Mouse (Mus musculus): ENCODE results near the gene Mfsd4b4. TPM values are rescaled to one million over a fixed set of nuclear protein-coding genes. Genes with fewer than 3 reads are reported as not detected.
A peak's percentile ranks its signal among the peaks of the same experiment; 100 is the strongest.

Mfsd4b4 gene
- polyA plus RNA-seq, 1 experiment from 2014 or later: 1.1 TPM

DNA sequence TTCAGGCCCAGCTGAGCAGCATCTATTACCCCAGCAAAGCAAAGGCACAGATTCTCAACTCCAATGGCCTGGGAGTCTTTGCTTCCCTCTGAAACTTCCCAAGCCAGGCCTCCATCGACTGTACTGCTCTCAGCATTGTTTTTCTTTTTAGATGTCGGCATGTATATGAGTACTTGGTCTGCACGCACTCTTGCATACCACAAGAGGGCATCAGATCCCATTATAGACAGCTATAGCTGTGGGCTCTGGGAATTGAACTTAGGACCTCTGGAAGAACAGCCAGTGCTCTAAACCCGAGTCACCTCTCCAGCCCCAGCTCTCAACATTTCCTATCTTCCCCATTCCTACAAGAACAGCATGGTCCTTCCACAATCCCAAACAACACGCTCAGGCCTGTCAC, 2.5 kb downstream of the Mfsd4b4 start:
- Histone ChIP-seq H3K4me3 (ENCODE audit: low read depth, low read length) (no peak overlapping the region), H3K4me1 (ENCODE audit: control insufficient read depth, low read depth, low read length) (peaks cover 17% of the 10 kb centered on the region), H3K9ac (ENCODE audit: low read depth, low read length) (no peak overlapping the region), H3K4me2 (ENCODE audit: low read depth, low read length) (no peak overlapping the region), H3K27me3 (ENCODE audit: control insufficient read depth, insufficient read depth, low read depth, low read length) (no peaks in the 10 kb centered on the region), H3K27ac (ENCODE audit: low read length) (no peak overlapping the region), H3K9me3 (replicated peaks; ENCODE audit: control insufficient read depth, low read length) (no peaks in the 10 kb centered on the region), H3K36me3 (ENCODE audit: control insufficient read depth, insufficient read depth) (no peaks in the 10 kb centered on the region)
- WGBS (ENCODE audit: insufficient replicate concordance): 69% methylated on average over 5 of the region's 5 CpGs
- ATAC-seq (ENCODE audit: low read depth): no peak

DNA sequence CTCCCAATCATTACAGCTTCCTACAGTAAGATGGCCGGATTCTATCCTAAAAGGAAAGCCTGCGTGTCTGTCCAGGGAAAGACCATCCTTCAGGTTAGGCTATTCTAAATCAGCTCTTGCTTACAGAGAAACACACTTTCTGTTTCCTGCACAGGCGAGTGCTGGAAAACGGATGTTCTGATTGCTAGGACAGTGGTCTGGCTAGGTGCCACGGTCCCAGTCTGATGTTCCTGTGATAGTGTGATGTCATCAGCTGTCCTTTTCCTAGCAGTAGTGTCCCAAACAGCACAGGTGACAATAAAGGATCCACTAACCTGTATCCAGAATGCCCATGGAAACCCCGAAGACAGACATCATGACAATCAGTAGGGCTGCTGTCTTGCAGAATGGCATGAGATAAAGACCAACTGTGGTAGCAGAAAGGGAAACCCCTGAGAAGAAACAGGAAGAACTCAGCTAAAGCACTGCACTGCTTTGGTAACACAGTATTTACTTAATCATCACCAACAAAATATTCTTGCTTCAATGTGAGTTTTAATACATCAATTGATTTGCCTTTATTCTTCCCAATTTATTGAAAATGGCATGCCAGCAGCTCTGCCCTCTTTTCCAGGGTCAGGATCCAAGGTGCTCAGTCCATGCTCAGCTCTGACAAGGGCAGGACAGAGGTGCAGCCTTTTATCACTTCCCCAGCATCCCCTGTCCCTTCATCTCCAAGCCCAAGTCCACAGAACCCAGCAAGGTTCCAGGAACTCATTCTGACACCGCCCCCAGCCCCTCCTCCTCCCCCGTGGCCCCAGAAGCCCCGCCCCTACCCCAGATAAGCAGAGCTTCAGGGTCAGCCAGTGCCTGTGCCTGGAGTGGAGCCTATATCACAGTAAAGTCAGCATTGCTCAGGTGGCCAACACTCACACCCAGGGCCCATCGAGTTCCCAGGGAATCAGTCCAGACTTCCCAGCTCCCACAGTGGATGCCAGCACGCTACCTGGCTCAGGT, 5.0 kb downstream of the Mfsd4b4 start:
- peak; percentile 26 for ATAC-seq (ENCODE audit: low read depth)
- Histone ChIP-seq H3K9ac (ENCODE audit: low read depth, low read length) (no peak overlapping the region), H3K27me3 (ENCODE audit: control insufficient read depth, insufficient read depth, low read depth, low read length) (no peaks in the 10 kb centered on the region), H3K36me3 (ENCODE audit: control insufficient read depth, insufficient read depth) (no peaks in the 10 kb centered on the region), H3K4me1 (ENCODE audit: control insufficient read depth, low read depth, low read length) (peaks cover 17% of the 10 kb centered on the region), H3K4me3 (ENCODE audit: low read depth, low read length) (no peak overlapping the region), H3K4me2 (ENCODE audit: low read depth, low read length) (no peak overlapping the region), H3K9me3 (replicated peaks; ENCODE audit: control insufficient read depth, low read length) (no peaks in the 10 kb centered on the region), H3K27ac (ENCODE audit: low read length) (no peak overlapping the region)
- WGBS (ENCODE audit: insufficient replicate concordance): 52% methylated on average over 11 of the region's 11 CpGs

DNA sequence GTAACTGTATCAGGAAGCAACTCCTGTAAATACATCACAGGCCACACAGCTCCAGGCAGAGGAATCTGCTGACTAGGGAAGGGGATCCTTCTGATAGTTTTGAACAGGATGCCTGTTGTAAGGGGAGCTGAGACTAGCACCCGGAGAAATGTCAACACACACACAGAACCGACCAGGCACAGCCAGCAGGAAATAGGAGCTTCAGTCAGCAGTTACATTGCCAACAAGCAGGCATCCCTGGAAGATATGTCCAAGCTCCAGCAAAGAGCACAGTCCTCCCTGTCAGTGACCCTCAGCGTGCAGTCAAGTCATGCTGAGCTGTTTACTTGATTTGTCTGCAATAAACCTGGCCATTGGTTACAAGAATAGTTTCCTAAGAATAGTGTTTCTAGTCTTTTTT, 10.4 kb downstream of the Mfsd4b4 start:
- Histone ChIP-seq H3K4me1 (ENCODE audit: control insufficient read depth, low read depth, low read length) (no peaks in the 10 kb centered on the region; the same call in 1 of the 2 replicates), H3K27ac (ENCODE audit: low read length) (no peak overlapping the region), H3K27me3 (ENCODE audit: control insufficient read depth, insufficient read depth, low read depth, low read length) (no peaks in the 10 kb centered on the region), H3K9ac (ENCODE audit: low read depth, low read length) (no peak overlapping the region), H3K36me3 (ENCODE audit: control insufficient read depth, insufficient read depth) (no peaks in the 10 kb centered on the region), H3K4me3 (ENCODE audit: low read depth, low read length) (no peak overlapping the region), H3K9me3 (replicated peaks; ENCODE audit: control insufficient read depth, low read length) (no peaks in the 10 kb centered on the region), H3K4me2 (ENCODE audit: low read depth, low read length) (no peak overlapping the region)
- no peak for ATAC-seq (ENCODE audit: low read depth)
- 43% methylated on average over 3 of the region's 3 CpGs for WGBS (ENCODE audit: insufficient replicate concordance)

DNA sequence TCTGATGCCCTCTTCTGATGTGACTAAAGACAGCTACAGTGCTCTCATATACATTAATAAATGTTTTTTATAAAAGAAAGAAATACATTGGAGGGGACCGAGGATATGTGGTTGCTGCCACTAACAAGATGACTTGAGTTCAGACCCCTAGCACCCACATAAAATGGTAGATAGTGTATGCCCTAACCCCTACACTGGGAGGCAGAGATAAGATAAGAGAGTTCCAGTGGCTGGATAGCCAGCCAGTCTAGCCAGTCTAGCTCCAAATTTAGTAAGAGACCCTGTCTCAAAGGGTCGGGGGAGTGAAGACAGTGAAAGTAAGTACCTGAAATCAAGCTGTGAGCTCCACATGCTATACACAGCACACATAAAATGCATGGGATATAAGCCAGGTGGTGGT, 33.5 kb downstream of the Mfsd4b4 start:
- Histone ChIP-seq H3K4me2 (ENCODE audit: low read depth, low read length) (no peak overlapping the region), H3K9me3 (replicated peaks; ENCODE audit: control insufficient read depth, low read length) (no peaks in the 10 kb centered on the region), H3K4me3 (ENCODE audit: low read depth, low read length) (no peak overlapping the region), H3K27ac (ENCODE audit: low read length) (no peak overlapping the region), H3K9ac (ENCODE audit: low read depth, low read length) (no peak overlapping the region), H3K4me1 (ENCODE audit: control insufficient read depth, low read depth, low read length) (peaks cover 3% of the 10 kb centered on the region; the same call in 1 of the 2 replicates), H3K27me3 (ENCODE audit: control insufficient read depth, insufficient read depth, low read depth, low read length) (no peaks in the 10 kb centered on the region), H3K36me3 (ENCODE audit: control insufficient read depth, insufficient read depth) (peaks cover 5% of the 10 kb centered on the region)
- WGBS (ENCODE audit: insufficient replicate concordance): 35% methylated on average over 2 of the region's 2 CpGs
- no peak for ATAC-seq (ENCODE audit: low read depth)

DNA sequence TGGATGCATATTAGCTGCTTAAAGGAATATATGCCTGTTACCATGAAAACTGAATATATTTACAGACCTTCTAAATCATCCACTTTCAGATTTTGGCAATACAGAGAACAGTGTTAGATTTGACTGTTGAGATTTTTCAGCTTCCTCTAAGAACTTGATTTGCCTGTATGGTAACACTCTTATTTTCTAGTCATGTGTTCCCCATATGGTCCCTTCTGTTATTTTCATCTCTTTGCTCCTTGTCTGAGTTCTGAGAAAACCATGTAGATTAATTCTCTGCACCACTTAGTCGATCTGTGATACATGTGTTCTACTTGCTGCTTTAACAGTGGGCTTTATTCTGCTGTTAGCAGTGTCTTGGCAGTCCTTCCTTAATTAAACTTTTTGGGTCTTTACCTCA, 56.4 kb downstream of the Mfsd4b4 start:
- Histone ChIP-seq H3K36me3 (ENCODE audit: control insufficient read depth, insufficient read depth) (peaks cover 6% of the 10 kb centered on the region), H3K4me3 (ENCODE audit: low read depth, low read length) (no peak overlapping the region), H3K27me3 (ENCODE audit: control insufficient read depth, insufficient read depth, low read depth, low read length) (no peaks in the 10 kb centered on the region), H3K4me1 (ENCODE audit: control insufficient read depth, low read depth, low read length) (no peaks in the 10 kb centered on the region), H3K9me3 (replicated peaks; ENCODE audit: control insufficient read depth, low read length) (no peaks in the 10 kb centered on the region), H3K9ac (ENCODE audit: low read depth, low read length) (no peak overlapping the region), H3K4me2 (ENCODE audit: low read depth, low read length) (no peak overlapping the region), H3K27ac (ENCODE audit: low read length) (no peak overlapping the region)
- ATAC-seq (ENCODE audit: low read depth): no peak
- WGBS (ENCODE audit: insufficient replicate concordance): 76% methylated on average over 1 of the region's 1 CpGs

Other genes with a start within 250 kb of the Mfsd4b4 start
- 3.1 and 3.6 TPM in 2 replicates for gene Rev3l, start 167.1 kb downstream of the Mfsd4b4 start, polyA plus RNA-seq (2015; fragmentation: Nextera tagmentation; extraction: Ambion mirVana)
- 0.06 TPM in 1 of 2 replicates, not detected in the other for gene Mfsd4b2, start 27.7 kb upstream of the Mfsd4b4 start, polyA plus RNA-seq (2015; fragmentation: Nextera tagmentation; extraction: Ambion mirVana)
- 3.1 and 3.6 TPM in 2 replicates for gene Mfsd4b3, start 60.9 kb upstream of the Mfsd4b4 start, polyA plus RNA-seq (2015; fragmentation: Nextera tagmentation; extraction: Ambion mirVana)
- gene Mfsd4b5, start 87.4 kb upstream of the Mfsd4b4 start, polyA plus RNA-seq (2015; fragmentation: Nextera tagmentation; extraction: Ambion mirVana): 0.11 TPM in 2 replicates
- 0.68 and 0.74 TPM in 2 replicates for gene Mfsd4b1, start 126.0 kb upstream of the Mfsd4b4 start, polyA plus RNA-seq (2015; fragmentation: Nextera tagmentation; extraction: Ambion mirVana)
- 73.1 and 75.2 TPM in 2 replicates for gene Slc16a10, start 243.0 kb upstream of the Mfsd4b4 start, polyA plus RNA-seq (2015; fragmentation: Nextera tagmentation; extraction: Ambion mirVana)

Measured in liver, embryonic 16.5 days (tissue).